ENCODE assay signal across 8 mouse cellular contexts in genomic region chr14:27622176-27622922, GRCm38 (mm10). TPM values are rescaled to one million over a fixed set of nuclear protein-coding genes. Genes with fewer than 3 reads are reported as not detected.
DNase-seq lines count a peak whose midpoint lies in the region; ATAC-seq and TF ChIP-seq lines count a peak whose summit lies in the region.

Gene Erc2 (plus strand): TSS chr14:27622428.

- WGBS in intestine, embryonic 14.5 days, result under 1% methylated on average over 67 of the region's 78 CpGs

- peak; percentile 59 for DNase-seq in adrenal gland, adult 8-10 months
- peak; percentile 5 to 12 for DNase-seq in gastrocnemius, adult 8-10 months (ENCODE audit: low spot score in 2 of 2)
- DNase-seq in intestine, embryonic 14.5 days (ENCODE audit: low spot score), result peak; percentile 83
- peak; percentile 80 to 88 for DNase-seq in left cerebral cortex, postnatal 10 days (ENCODE audit: extremely low spot score in 1 of 2, low spot score in 2 of 2)
- DNase-seq in mesoderm, embryonic 11.5 days (ENCODE audit: low read depth, low spot score), result peak; percentile 87
- peak; percentile 89 for DNase-seq in right cerebral cortex, postnatal 4 days
- no peak for DNase-seq in spleen, postnatal 36 days (ENCODE audit: low spot score in 2 of 2)

- intact Hi-C loops in left cerebral cortex, postnatal 10 days (cut with DNase I), result loop anchor here (10.0 kb wide), 1 partner anchor 122 kb away; no protein-coding TSS in a partner anchor

- 0 out of 2 replicates have a peak, but pooled peaks have one; percentile 22 for TF ChIP-seq POLR2A in cortical plate, adult 2 months (IDR thresholded peaks at IDR 0.05; ENCODE audit: extremely low read depth, insufficient read depth, low read length)

- peaks cover 14% of the 10 kb centered on the region for H3K27me3 ChIP-seq in intestine, embryonic 14.5 days (replicated peaks; ENCODE audit: control insufficient read depth, insufficient read depth, low read length)

- H3K4me3 ChIP-seq in cortical plate, adult 2 months (ENCODE audit: insufficient read depth, low read length), result peak within 1 kb of the TSS; percentile 52
- peak within 1 kb of the TSS; percentile 42 for H3K4me3 ChIP-seq in intestine, embryonic 14.5 days (ENCODE audit: low read depth, low read length)

- H3K9ac ChIP-seq in intestine, embryonic 14.5 days (ENCODE audit: low read length), result peak within 1 kb of the TSS; percentile 29

- 0 out of 2 replicates have a peak, but pooled peaks cover 2% of the 10 kb centered on the region for H3K9me3 ChIP-seq in intestine, embryonic 14.5 days (ENCODE audit: control insufficient read depth, low read length)

- H3K36me3 ChIP-seq in intestine, embryonic 14.5 days (ENCODE audit: control insufficient read depth, insufficient read depth, low read length), result no peaks in the 10 kb centered on the region

- peak within 1 kb of the TSS; percentile 81 for H3K27ac ChIP-seq in cortical plate, adult 2 months (ENCODE audit: insufficient read depth, low read length)
- H3K27ac ChIP-seq in intestine, embryonic 14.5 days (ENCODE audit: low read depth), result no peak within 1 kb of the TSS

- H3K4me1 ChIP-seq in cortical plate, adult 2 months (ENCODE audit: control insufficient read depth, insufficient read depth, low read length), result peaks cover 2% of the 10 kb centered on the region; the same call in 1 of the 2 replicates
- peaks cover 2% of the 10 kb centered on the region; the same call in 1 of the 2 replicates for H3K4me1 ChIP-seq in intestine, embryonic 14.5 days (replicated peaks; ENCODE audit: control insufficient read depth, insufficient read depth, low read length)

- peak; percentile 95 for ATAC-seq in intestine, embryonic 14.5 days (replicated peaks; ENCODE audit: low FRiP score, low TSS enrichment, low read depth)

- H3K4me2 ChIP-seq in intestine, embryonic 14.5 days (ENCODE audit: low read length), result peak within 1 kb of the TSS; percentile 57

- TF ChIP-seq CTCF in cortical plate, adult 2 months (IDR thresholded peaks at IDR 0.05; ENCODE audit: extremely low read depth, insufficient read depth, low read length), result peak; percentile 32

RNA-seq across cellular contexts. Expression of gene Erc2, which starts in this region (rescaled TPM):
- total RNA-seq in adrenal gland, adult 8-10 months (2022), result 10 to 100 TPM in 3 of 4 experiments, 1 to 10 TPM in 1; 6.6 to 15.9 (median 11.0) TPM
- polyA plus RNA-seq in cortical plate, adult 2 months (2012; rRNA removed), result 73.6 and 77.8 TPM in 2 replicates
- under 1 TPM in 3 of 4 experiments, not detected in 1; 0.19 to 0.70 (median 0.36) TPM for total RNA-seq in gastrocnemius, adult 8-10 months (2022)
- 7.8 and 8.1 TPM in 2 replicates for polyA plus RNA-seq in intestine, embryonic 14.5 days (2014; fragmentation: Nextera tagmentation; extraction: Ambion mirVana)
- total RNA-seq in left cerebral cortex, postnatal 10 days (2021), result 100 to 1,000 TPM; 253 to 265 TPM

Comparison
In these comparisons a context has a peak if more than half of its experiments do, and no peak if none do; other contexts are left out.
1. RNA of gene Erc2 (total RNA-seq): 253 to 265 TPM in left cerebral cortex, postnatal 10 days; 6.6 to 15.9 TPM in adrenal gland, adult 8-10 months and 0.19 to 0.70 TPM in gastrocnemius, adult 8-10 months; every median in the first group is over 10 times any median in the second.
2. Peak in DNase-seq in gastrocnemius, adult 8-10 months; RNA of the gene not detected or under 1 TPM.
3. DNase-seq: peak in adrenal gland, adult 8-10 months (single experiment), intestine, embryonic 14.5 days (single experiment), left cerebral cortex, postnatal 10 days (2 of 2), mesoderm, embryonic 11.5 days (single experiment) and right cerebral cortex, postnatal 4 days (single experiment); none in spleen, postnatal 36 days (0 of 2).